Mouse (Mus musculus) T-helper 2 cell (primary cell): Measurements from ENCODE around the gene Mapk1ip1.

Experiments used
- in situ Hi-C: fragments of 300-600 bp; cut with MboI, MseI; formaldehyde crosslinking; loops from one replicate; pipeline ENCODE4 v1.15.1; 2025; ENCODE audit warnings: high pct_unique_total_duplicates

Mapk1ip1 gene

GRCm38 (mm10) chr7:138841436-138842151, 4.5 kb downstream of the Mapk1ip1 start:
- in situ Hi-C loops = no loop called here

- in situ Hi-C loops = no loop called here
Measured at GRCm38 (mm10) chr7:138840594-138841021, 5.5 kb downstream of the Mapk1ip1 start.

DNA sequence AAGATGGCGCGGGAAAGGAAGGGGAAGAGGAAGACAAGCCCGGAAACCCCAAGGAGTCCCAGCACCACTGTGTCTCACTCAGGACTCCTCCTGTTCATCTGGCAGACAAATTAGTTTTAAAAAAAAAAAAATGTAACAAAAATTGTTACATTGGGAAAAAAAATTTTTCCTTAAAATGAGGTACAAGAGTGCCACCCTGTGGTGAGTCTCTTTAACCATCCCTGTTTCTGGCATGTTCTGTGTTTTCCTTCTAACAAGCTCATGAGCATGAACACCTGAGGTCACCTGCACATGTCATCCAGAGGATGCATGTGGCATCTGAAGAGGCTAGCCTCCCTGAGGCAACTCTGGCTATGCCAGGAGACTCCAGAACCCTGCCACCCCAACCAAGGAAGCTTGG, 11.0 kb downstream of the Mapk1ip1 start:
- in situ Hi-C loops = no loop called here

DNA sequence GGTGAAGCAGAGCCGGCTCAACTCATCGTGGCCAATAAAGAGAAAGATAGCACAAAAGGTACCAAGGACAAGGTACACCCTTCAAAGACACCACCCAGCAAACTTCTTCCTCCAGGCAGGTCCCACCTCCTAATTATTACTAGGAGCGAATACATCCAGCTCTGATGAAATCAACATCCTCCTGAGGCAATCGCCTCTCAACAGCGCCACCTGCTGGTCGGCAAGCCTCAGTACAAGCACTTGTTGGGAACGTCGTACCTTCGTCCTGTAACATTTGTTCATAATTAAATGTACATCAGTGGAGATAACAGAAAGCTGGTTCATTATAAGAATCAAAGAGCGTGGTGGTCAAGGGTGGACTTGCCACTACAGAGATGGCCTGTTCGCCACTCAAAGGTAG, 18.3 kb downstream of the Mapk1ip1 start:
- in situ Hi-C loops = no loop called here

GRCm38 (mm10) chr7:138824995-138825756, 20.9 kb downstream of the Mapk1ip1 start:
- in situ Hi-C loops = loop anchor here (5.0 kb wide), 1 partner anchor 1353 kb away; no protein-coding TSS in a partner anchor

- in situ Hi-C loops = loop anchor here (5.0 kb wide), 1 partner anchor 1352 kb away; no protein-coding TSS in a partner anchor
Measured at GRCm38 (mm10) chr7:138824423-138824822, 21.6 kb downstream of the Mapk1ip1 start.

DNA sequence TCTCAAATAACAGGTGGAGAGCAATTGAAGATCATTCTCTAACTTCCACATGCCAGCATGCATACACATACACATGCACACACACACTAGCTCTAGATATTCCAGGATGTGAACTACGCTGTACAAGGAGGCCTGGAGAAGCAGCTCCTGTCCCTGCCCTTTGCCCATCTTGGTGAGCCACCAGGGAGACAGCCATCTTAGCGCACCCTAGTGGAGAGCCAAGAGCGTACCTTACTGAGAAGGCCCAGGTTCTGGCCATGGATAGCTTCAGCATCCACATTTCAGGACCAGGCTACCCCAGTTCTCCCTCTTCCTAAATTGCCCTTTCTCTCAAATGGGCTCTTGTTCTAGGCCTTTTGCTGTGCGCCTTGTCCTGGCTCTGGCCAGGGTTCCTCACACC, 27.8 kb downstream of the Mapk1ip1 start:
- in situ Hi-C loops = no loop called here

GRCm38 (mm10) chr7:138813213-138813875, 32.7 kb downstream of the Mapk1ip1 start:
- in situ Hi-C loops = no loop called here

- in situ Hi-C loops = no loop called here
Measured at GRCm38 (mm10) chr7:138807146-138807545, 38.9 kb downstream of the Mapk1ip1 start.

- in situ Hi-C loops = no loop called here
Measured at GRCm38 (mm10) chr7:138803386-138803785, 42.7 kb downstream of the Mapk1ip1 start.

DNA sequence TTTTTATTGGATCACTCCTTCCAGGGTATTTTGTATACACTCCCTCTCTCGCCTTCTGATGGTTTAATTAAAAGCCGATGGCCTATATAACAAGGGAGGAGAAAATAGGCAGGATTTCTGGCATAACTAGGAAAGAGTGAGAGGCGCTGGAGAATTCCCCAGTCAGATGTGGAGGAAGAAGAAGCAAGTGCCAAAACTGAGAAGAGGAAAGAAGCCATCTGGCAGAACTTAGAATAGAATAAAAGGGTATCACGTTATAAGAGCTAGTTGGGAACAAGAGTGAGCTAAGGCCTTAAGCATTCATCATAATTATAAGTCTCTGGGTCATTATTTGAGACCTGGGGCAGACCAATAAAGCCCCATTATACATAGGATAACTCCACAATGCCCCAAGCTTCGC, 58.0 kb downstream of the Mapk1ip1 start:
- in situ Hi-C loops = no loop called here
